Mouse (Mus musculus) liver (tissue): Measurements from ENCODE around the gene Trappc10.
A peak's percentile ranks its signal among the peaks of the same experiment; 100 is the strongest.

Experiments used
- DNase-seq: peaks from one replicate; pipeline ENCODE4 v3.0.0-alpha.2; 2020; ENCODE audit warnings: mixed read lengths

Gene Trappc10

GRCm38 (mm10) chr10:78244438-78245224 is at the start of gene Trappc10:
Trappc10 (minus strand) TSS chr10:78244641.
- DNase-seq: peak; percentile 94

GRCm38 (mm10) chr10:78293576-78293975 is 49.1 kb upstream of the Trappc10 start:
- DNase-seq: no peak

GRCm38 (mm10) chr10:78292381-78292780 is 47.9 kb upstream of the Trappc10 start:
- no peak for DNase-seq

- DNase-seq: no peak
Observed at GRCm38 (mm10) chr10:78290730-78291535, 46.5 kb upstream of the Trappc10 start.

GRCm38 (mm10) chr10:78288896-78289295 is 44.5 kb upstream of the Trappc10 start:
- DNase-seq: no peak

- no peak for DNase-seq
Observed at GRCm38 (mm10) chr10:78288135-78288534, 43.7 kb upstream of the Trappc10 start.

- DNase-seq: no peak
Observed at GRCm38 (mm10) chr10:78287465-78288132, 43.2 kb upstream of the Trappc10 start.

- DNase-seq: no peak
Observed at GRCm38 (mm10) chr10:78285959-78286358, 41.5 kb upstream of the Trappc10 start.

GRCm38 (mm10) chr10:78285409-78285808 is 41.0 kb upstream of the Trappc10 start:
- no peak for DNase-seq

- no peak for DNase-seq
Observed at GRCm38 (mm10) chr10:78284812-78285211, 40.4 kb upstream of the Trappc10 start.

GRCm38 (mm10) chr10:78282411-78282810 is 38.0 kb upstream of the Trappc10 start:
- no peak for DNase-seq

GRCm38 (mm10) chr10:78280486-78280885 is 36.0 kb upstream of the Trappc10 start:
- no peak for DNase-seq

- DNase-seq: peak; percentile 40
Observed at GRCm38 (mm10) chr10:78279210-78279609, 34.8 kb upstream of the Trappc10 start.

GRCm38 (mm10) chr10:78277835-78278234 is 33.4 kb upstream of the Trappc10 start:
- no peak for DNase-seq

- DNase-seq: no peak
Observed at GRCm38 (mm10) chr10:78276242-78276641, 31.8 kb upstream of the Trappc10 start.

- peak; percentile 74 for DNase-seq
Observed at GRCm38 (mm10) chr10:78272932-78273331, 28.5 kb upstream of the Trappc10 start.

- DNase-seq: no peak
Observed at GRCm38 (mm10) chr10:78265881-78266280, 21.4 kb upstream of the Trappc10 start.

GRCm38 (mm10) chr10:78264735-78265134 is 20.3 kb upstream of the Trappc10 start:
- peak; percentile 34 for DNase-seq

GRCm38 (mm10) chr10:78260916-78261650 is 16.6 kb upstream of the Trappc10 start:
- no peak for DNase-seq

- DNase-seq: no peak
Observed at GRCm38 (mm10) chr10:78260322-78260721, 15.9 kb upstream of the Trappc10 start.

- DNase-seq: no peak
Observed at GRCm38 (mm10) chr10:78259702-78260101, 15.3 kb upstream of the Trappc10 start.

GRCm38 (mm10) chr10:78259230-78259629 is 14.8 kb upstream of the Trappc10 start:
- no peak for DNase-seq
